Mouse (Mus musculus) spleen, postnatal 14 days (tissue): ENCODE measurements around the gene Pbx1.

Experiments
- DNase-seq, 2 experiments: peaks; one replicate each; pipeline ENCODE4 v3.0.0; 2021 to 2022; ENCODE audit warnings: low spot score in 2 of 2

Pbx1 gene

DNA sequence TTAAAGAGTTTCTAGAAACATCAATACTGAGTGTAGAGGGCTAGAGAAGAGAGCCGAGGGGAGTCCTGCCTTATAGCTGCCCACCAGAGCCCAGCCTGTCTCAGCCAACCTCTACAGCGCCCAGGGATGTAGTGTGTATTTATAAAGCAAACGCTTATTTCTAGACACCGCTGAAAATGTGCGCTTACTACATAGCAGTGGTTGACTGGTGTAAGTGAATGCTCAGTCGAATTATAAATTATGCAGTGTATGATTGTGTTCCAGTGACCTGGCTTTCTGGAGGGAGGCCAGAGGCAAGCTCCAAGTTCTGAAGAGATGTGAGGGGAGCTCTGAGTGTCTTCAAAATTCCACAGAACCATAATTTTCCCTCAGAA, 352.7 kb downstream of the Pbx1 start:
- no peak for DNase-seq

GRCm38 (mm10) chr1:168078746-168079393, 353.2 kb downstream of the Pbx1 start:
- no peak for DNase-seq

- no peak for DNase-seq
Observed at GRCm38 (mm10) chr1:168071974-168072373, 360.1 kb downstream of the Pbx1 start.

DNA sequence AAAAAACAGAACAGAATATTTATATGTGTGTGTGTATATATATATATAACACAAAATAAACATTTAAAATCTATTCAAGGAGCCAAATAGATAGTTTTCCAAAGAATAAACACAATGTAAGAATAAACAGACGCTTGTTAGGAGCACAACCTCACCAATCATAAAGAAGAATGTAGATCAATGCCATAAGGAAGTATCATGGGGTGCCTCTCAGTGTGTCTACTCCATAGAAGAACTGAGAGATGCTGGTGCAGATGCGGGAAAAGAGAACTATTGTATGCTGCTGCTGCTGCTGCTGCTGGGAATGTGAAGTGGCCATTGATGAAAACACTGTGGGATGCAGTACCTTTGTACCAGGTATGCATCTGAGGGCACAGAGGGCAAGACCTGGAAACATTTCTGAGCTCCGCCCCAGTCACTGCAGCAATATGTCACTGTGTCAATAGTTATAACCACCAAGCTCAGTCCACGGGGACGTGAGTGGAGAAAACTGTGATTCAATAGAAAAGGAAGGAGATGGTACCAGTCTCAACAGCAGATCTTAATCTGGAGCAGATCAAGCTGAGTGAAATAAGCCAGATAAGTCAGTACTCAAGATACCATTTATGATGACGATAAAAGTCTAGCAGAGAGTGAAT, 361.7 kb downstream of the Pbx1 start:
- no peak for DNase-seq

GRCm38 (mm10) chr1:168069740-168070139, 362.3 kb downstream of the Pbx1 start:
- no peak for DNase-seq
